Mouse (Mus musculus) c-Kit-positive CD71-positive TER-119-positive erythroid progenitor cells, embryonic 14.5 days (primary cell): ENCODE measurements around the gene Commd8.
A peak's percentile ranks its signal among the peaks of the same experiment; 100 is the strongest.

Experiments used
- DNase-seq: peaks from one replicate; pipeline ENCODE4 v3.0.0-alpha.2; 2013; ENCODE audit warnings: low spot score

Gene Commd8

GRCm38 (mm10) chr5:72167594-72168284 lies at the start of gene Commd8:
TSS of gene Commd8 (minus strand) at chr5:72168189.
- peak; percentile 91 for DNase-seq

- no peak for DNase-seq
These were observed 43.8 kb upstream of the Commd8 start for GRCm38 (mm10) chr5:72211741-72212140.

GRCm38 (mm10) chr5:72210812-72211139 lies 42.8 kb upstream of the Commd8 start:
- DNase-seq, result no peak

- DNase-seq, result no peak
These were observed 42.3 kb upstream of the Commd8 start for GRCm38 (mm10) chr5:72210123-72210811.

- no peak for DNase-seq
These were observed 40.5 kb upstream of the Commd8 start for GRCm38 (mm10) chr5:72208515-72208914.

GRCm38 (mm10) chr5:72205271-72205670 lies 37.3 kb upstream of the Commd8 start:
- DNase-seq, result no peak

GRCm38 (mm10) chr5:72204507-72204906 lies 36.5 kb upstream of the Commd8 start:
- no peak for DNase-seq

GRCm38 (mm10) chr5:72203734-72204073 lies 35.7 kb upstream of the Commd8 start:
- DNase-seq, result no peak

- peak; percentile 91 for DNase-seq
These were observed 35.2 kb upstream of the Commd8 start for GRCm38 (mm10) chr5:72203028-72203733.

GRCm38 (mm10) chr5:72202016-72202415 lies 34.0 kb upstream of the Commd8 start:
- DNase-seq, result no peak

- DNase-seq, result no peak
These were observed 33.6 kb upstream of the Commd8 start for GRCm38 (mm10) chr5:72201600-72201999.

- no peak for DNase-seq
These were observed 27.5 kb upstream of the Commd8 start for GRCm38 (mm10) chr5:72195442-72195841.

GRCm38 (mm10) chr5:72191932-72192331 lies 23.9 kb upstream of the Commd8 start:
- no peak for DNase-seq

GRCm38 (mm10) chr5:72191154-72191553 lies 23.2 kb upstream of the Commd8 start:
- no peak for DNase-seq

GRCm38 (mm10) chr5:72184437-72185100 lies 16.6 kb upstream of the Commd8 start:
- peak; percentile 49 for DNase-seq

GRCm38 (mm10) chr5:72183929-72184328 lies 15.9 kb upstream of the Commd8 start:
- peak; percentile 79 for DNase-seq

- peak; percentile 41 for DNase-seq
These were observed 14.8 kb upstream of the Commd8 start for GRCm38 (mm10) chr5:72182804-72183203.

GRCm38 (mm10) chr5:72181194-72181593 lies 13.2 kb upstream of the Commd8 start:
- peak; percentile 47 for DNase-seq

- DNase-seq, result no peak
These were observed 7.5 kb upstream of the Commd8 start for GRCm38 (mm10) chr5:72175530-72175929.

GRCm38 (mm10) chr5:72175050-72175449 lies 7.1 kb upstream of the Commd8 start:
- DNase-seq, result no peak

GRCm38 (mm10) chr5:72173521-72173920 lies 5.5 kb upstream of the Commd8 start:
- no peak for DNase-seq

- DNase-seq, result peak; percentile 65
These were observed 4.7 kb upstream of the Commd8 start for GRCm38 (mm10) chr5:72172675-72173074.

- DNase-seq, result no peak
These were observed 2.1 kb upstream of the Commd8 start for GRCm38 (mm10) chr5:72170067-72170466.
